Mouse (Mus musculus): ENCODE results near the gene Dlx2. TPM values are rescaled to one million over a fixed set of nuclear protein-coding genes. Genes with fewer than 3 reads are reported as not detected.
A peak's percentile ranks its signal among the peaks of the same experiment; 100 is the strongest.

Gene Dlx2
- polyA plus RNA-seq, 1 experiment from 2014 or later = not detected

- Histone ChIP-seq H3K4me2 (ENCODE audit: low read depth, low read length) (no peak overlapping the region), H3K36me3 (replicated peaks; ENCODE audit: insufficient read depth, low read length) (no peaks in the 10 kb centered on the region), H3K4me1 (ENCODE audit: insufficient read depth) (peaks cover 29% of the 10 kb centered on the region), H3K9me3 (ENCODE audit: low read length) (no peaks in the 10 kb centered on the region), H3K27me3 (ENCODE audit: insufficient read depth, low read length) (peaks cover 100% of the 10 kb centered on the region), H3K27ac (ENCODE audit: low read depth) (no peak overlapping the region), H3K9ac (replicated peaks) (no peak overlapping the region), H3K4me3 (ENCODE audit: low read depth, low read length) (no peak overlapping the region)
- TF ChIP-seq EP300 (IDR thresholded peaks at IDR 0.05; ENCODE audit: low read depth) (no peak), CTCF (IDR thresholded peaks at IDR 0.05; ENCODE audit: low read depth) (no peak)
- ATAC-seq = no peak
- DNase-seq = no peak
- WGBS (ENCODE audit: insufficient replicate concordance) = 9% methylated on average over 11 of the region's 11 CpGs
Observed at GRCm38 (mm10) chr2:71542227-71542815, 4.2 kb downstream of the Dlx2 start.

- ATAC-seq = no peak
- H3K9me3 ChIP-seq (ENCODE audit: low read length) = no peaks in the 10 kb centered on the region
- H3K4me1 ChIP-seq (ENCODE audit: insufficient read depth) = peaks cover 25% of the 10 kb centered on the region
- no peak overlapping the region for H3K27ac ChIP-seq (ENCODE audit: low read depth)
- DNase-seq = no peak
- no peaks in the 10 kb centered on the region for H3K36me3 ChIP-seq (replicated peaks; ENCODE audit: insufficient read depth, low read length)
- 2% methylated on average over 37 of the region's 37 CpGs for WGBS (ENCODE audit: insufficient replicate concordance)
- no peak overlapping the region for H3K9ac ChIP-seq (replicated peaks)
- H3K27me3 ChIP-seq (ENCODE audit: insufficient read depth, low read length) = peaks cover 100% of the 10 kb centered on the region
- H3K4me3 ChIP-seq (ENCODE audit: low read depth, low read length) = peak overlapping the region; percentile 19; the same call in 1 of the 2 replicates
- no peak for TF ChIP-seq EP300 (IDR thresholded peaks at IDR 0.05; ENCODE audit: low read depth)
- TF ChIP-seq CTCF (IDR thresholded peaks at IDR 0.05; ENCODE audit: low read depth) = no peak
- no peak overlapping the region for H3K4me2 ChIP-seq (ENCODE audit: low read depth, low read length)
Observed at GRCm38 (mm10) chr2:71541418-71542226, 4.9 kb downstream of the Dlx2 start.

- 2% methylated on average over 45 of the region's 48 CpGs for WGBS (ENCODE audit: insufficient replicate concordance)
- H3K4me3 ChIP-seq (ENCODE audit: low read depth, low read length) = peak overlapping the region; percentile 19; the same call in 1 of the 2 replicates
Observed at GRCm38 (mm10) chr2:71540611-71541417, 5.7 kb downstream of the Dlx2 start.

GRCm38 (mm10) chr2:71534242-71535052, 12.1 kb downstream of the Dlx2 start:
- no peak for ATAC-seq
- Histone ChIP-seq H3K4me2 (ENCODE audit: low read depth, low read length) (no peak overlapping the region), H3K27ac (ENCODE audit: low read depth) (no peak overlapping the region), H3K9ac (replicated peaks) (no peak overlapping the region), H3K9me3 (ENCODE audit: low read length) (no peaks in the 10 kb centered on the region), H3K4me1 (ENCODE audit: insufficient read depth) (peaks cover 14% of the 10 kb centered on the region), H3K36me3 (replicated peaks; ENCODE audit: insufficient read depth, low read length) (no peaks in the 10 kb centered on the region), H3K27me3 (ENCODE audit: insufficient read depth, low read length) (peaks cover 97% of the 10 kb centered on the region), H3K4me3 (ENCODE audit: low read depth, low read length) (no peak overlapping the region)
- TF ChIP-seq EP300 (IDR thresholded peaks at IDR 0.05; ENCODE audit: low read depth) (no peak), CTCF (IDR thresholded peaks at IDR 0.05; ENCODE audit: low read depth) (no peak)
- WGBS (ENCODE audit: insufficient replicate concordance) = 2% methylated on average over 20 of the region's 20 CpGs
- no peak for DNase-seq

More at GRCm38 (mm10) chr2:71540611-71541417, 5.7 kb downstream of the Dlx2 start:
- no peak for DNase-seq
- Histone ChIP-seq H3K4me2 (ENCODE audit: low read depth, low read length) (0 out of 2 replicates have a peak overlapping the region, but pooled peaks have one; percentile 22), H3K27ac (ENCODE audit: low read depth) (no peak overlapping the region), H3K9ac (replicated peaks) (no peak overlapping the region), H3K9me3 (ENCODE audit: low read length) (no peaks in the 10 kb centered on the region), H3K4me1 (ENCODE audit: insufficient read depth) (peaks cover 17% of the 10 kb centered on the region), H3K36me3 (replicated peaks; ENCODE audit: insufficient read depth, low read length) (no peaks in the 10 kb centered on the region), H3K27me3 (ENCODE audit: insufficient read depth, low read length) (peaks cover 100% of the 10 kb centered on the region)
- TF ChIP-seq EP300 (IDR thresholded peaks at IDR 0.05; ENCODE audit: low read depth) (no peak), CTCF (IDR thresholded peaks at IDR 0.05; ENCODE audit: low read depth) (no peak)
- ATAC-seq = no peak

- Histone ChIP-seq H3K4me3 (ENCODE audit: low read depth, low read length) (no peak overlapping the region), H3K9ac (replicated peaks) (no peak overlapping the region), H3K4me1 (ENCODE audit: insufficient read depth) (peaks cover 17% of the 10 kb centered on the region), H3K36me3 (replicated peaks; ENCODE audit: insufficient read depth, low read length) (no peaks in the 10 kb centered on the region), H3K9me3 (ENCODE audit: low read length) (no peaks in the 10 kb centered on the region), H3K4me2 (ENCODE audit: low read depth, low read length) (no peak overlapping the region), H3K27me3 (ENCODE audit: insufficient read depth, low read length) (peaks cover 97% of the 10 kb centered on the region), H3K27ac (ENCODE audit: low read depth) (no peak overlapping the region)
- no peak for TF ChIP-seq CTCF (IDR thresholded peaks at IDR 0.05; ENCODE audit: low read depth)
- TF ChIP-seq EP300 (IDR thresholded peaks at IDR 0.05; ENCODE audit: low read depth) = no peak
- DNase-seq (no peak), ATAC-seq (no peak)
- WGBS (ENCODE audit: insufficient replicate concordance) = 7% methylated on average over 5 of the region's 5 CpGs
Observed at GRCm38 (mm10) chr2:71533094-71533493, 13.5 kb downstream of the Dlx2 start.
